Comparison of ENCODE assay signal across 22 mouse cellular contexts in the genomic region with DNA sequence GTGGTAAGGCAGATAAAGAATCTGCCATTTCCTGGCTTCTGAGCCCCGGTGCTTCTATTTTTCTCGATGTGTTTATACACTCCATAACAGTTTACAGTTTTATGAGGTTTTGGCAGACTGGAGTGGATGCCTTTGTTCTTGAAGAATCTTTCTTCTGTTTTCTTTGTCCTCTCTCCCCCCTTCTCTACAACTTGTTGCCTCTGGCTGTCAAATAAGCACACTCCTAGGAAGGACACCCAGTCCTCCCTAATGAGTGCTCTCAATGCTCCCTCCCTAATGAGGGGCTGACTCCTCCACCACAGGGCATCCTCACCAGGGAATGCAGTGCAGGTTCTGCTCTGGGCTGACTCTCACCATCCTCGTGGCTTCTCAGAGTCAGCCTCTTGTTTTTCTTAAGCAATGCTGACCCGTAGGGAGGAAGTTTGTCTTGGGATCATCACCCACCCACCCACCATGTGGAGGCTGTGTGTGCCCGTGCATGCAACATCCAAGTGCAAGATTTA.
"Had no signal": no experiment of that assay in that cellular context is flagged by ENCODE, and none has a peak within 500 bp of the region (broad histone marks: within the 10 kb centered on the region; RNA-seq: fewer than 3 reads in every experiment).

No protein-coding gene starts in this region.

- H3K9me3 ChIP-seq: limb, embryonic 12.5 days; liver, embryonic 12.5 days; liver, embryonic 15.5 days; midbrain, embryonic 10.5 days; midbrain, embryonic 13.5 days; neural tube, embryonic 13.5 days; stomach, embryonic 15.5 days had no signal

- ATAC-seq: hindbrain, postnatal 0 days; inflammation-experienced regulatory T-cells, adult 6 months; intestine, embryonic 16.5 days; liver, embryonic 12.5 days; midbrain, embryonic 13.5 days; midbrain, embryonic 16.5 days had no signal

- DNase-seq: kidney, adult 2 months; kidney, postnatal 14 days; layer of hippocampus, postnatal 36 days; liver; retina, postnatal 1 day; right cerebral cortex, postnatal 25 days; spleen, adult 18-20 months; thymus, postnatal 36 days had no signal

- H3K36me3 ChIP-seq: limb, embryonic 12.5 days; liver, embryonic 12.5 days; liver, embryonic 15.5 days; midbrain, embryonic 10.5 days; midbrain, embryonic 13.5 days; neural tube, embryonic 13.5 days; stomach, embryonic 15.5 days had no signal

- H3K4me3 ChIP-seq: left cerebral cortex, adult 2 months; limb, embryonic 12.5 days; liver, embryonic 12.5 days; liver, embryonic 15.5 days; megakaryocyte, embryonic 14.5 days; midbrain, embryonic 10.5 days; midbrain, embryonic 13.5 days; myocyte; neural tube, embryonic 13.5 days; stomach, embryonic 15.5 days had no signal

- H3K4me2 ChIP-seq: limb, embryonic 12.5 days; liver, embryonic 12.5 days; liver, embryonic 15.5 days; midbrain, embryonic 13.5 days; neural tube, embryonic 13.5 days; stomach, embryonic 15.5 days had no signal

- H3K9ac ChIP-seq: limb, embryonic 12.5 days; liver, embryonic 12.5 days; liver, embryonic 15.5 days; midbrain, embryonic 13.5 days; neural tube, embryonic 13.5 days; stomach, embryonic 15.5 days had no signal

- H3K27ac ChIP-seq: hindbrain, postnatal 0 days; left cerebral cortex, adult 2 months; limb, embryonic 12.5 days; liver, embryonic 12.5 days; liver, embryonic 15.5 days; midbrain, embryonic 10.5 days; midbrain, embryonic 13.5 days; neural tube, embryonic 13.5 days; stomach, embryonic 15.5 days had no signal

- H3K27me3 ChIP-seq: liver, embryonic 12.5 days; liver, embryonic 15.5 days; megakaryocyte, embryonic 14.5 days; midbrain, embryonic 13.5 days; neural tube, embryonic 13.5 days; stomach, embryonic 15.5 days had no signal

- H3K4me1 ChIP-seq: liver, embryonic 12.5 days; liver, embryonic 15.5 days; megakaryocyte, embryonic 14.5 days; midbrain, embryonic 13.5 days; stomach, embryonic 15.5 days had no signal
